Mouse (Mus musculus): Measurements from ENCODE around the gene Hyal3. TPM values are rescaled to one million over a fixed set of nuclear protein-coding genes. Genes with fewer than 3 reads are reported as not detected.
A peak's percentile ranks its signal among the peaks of the same experiment; 100 is the strongest.

The Hyal3 gene
- total and polyA plus RNA-seq, 3 experiments: 2.3 to 6.8 TPM; not detected in 1

DNA sequence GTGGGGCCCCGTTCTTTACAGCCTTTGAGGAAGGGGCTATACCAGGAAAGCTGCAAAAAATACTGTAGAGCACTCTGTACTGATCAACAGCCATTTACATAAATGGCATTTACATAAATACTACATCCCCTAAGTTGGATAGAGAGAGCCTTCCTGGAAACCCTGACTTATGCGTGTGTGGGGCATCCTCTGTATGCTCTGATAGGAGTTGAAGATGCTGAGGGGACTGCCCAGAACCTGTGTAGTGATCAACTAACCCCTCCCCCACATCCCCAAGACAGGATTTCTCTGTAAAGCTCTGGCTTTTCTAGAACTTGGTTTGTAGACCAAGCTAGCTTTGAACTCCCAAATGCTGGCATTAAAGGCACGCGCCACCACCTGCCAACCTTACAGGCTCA is 28.8 kb downstream of the Hyal3 start:
- Histone ChIP-seq H3K9me3 (replicated peaks; ENCODE audit: insufficient read depth, low read length) (no peaks in the 10 kb centered on the region), H3K79me2 (ENCODE audit: control insufficient read depth, insufficient read depth, low read length, poor library complexity) (peaks cover 2% of the 10 kb centered on the region; the same call in 1 of the 2 replicates), H3K4me3 (ENCODE audit: control insufficient read depth in 1 of 2, insufficient read depth in 1 of 2, low read depth in 2 of 2, low read length in 2 of 2) (no peak overlapping the region), H3K27ac (ENCODE audit: control insufficient read depth, low read depth, low read length) (no peak overlapping the region), H3K9ac (ENCODE audit: control insufficient read depth, low read depth, low read length, poor library complexity, severe bottlenecking) (no peak overlapping the region), H3K4me1 (ENCODE audit: control insufficient read depth in 1 of 2, insufficient read depth in 2 of 2, low read length in 2 of 2) (peaks cover 3 to 23% of the 10 kb centered on the region in 2 experiments; a peak in 3 of 4 replicates), H3K27me3 (ENCODE audit: control insufficient read depth in 1 of 2, insufficient read depth in 2 of 2, low read length in 2 of 2) (no peaks in the 10 kb centered on the region), H3K36me3 (ENCODE audit: control insufficient read depth in 1 of 2, insufficient read depth in 2 of 2, low read length in 2 of 2) (peaks cover 0 to 11% of the 10 kb centered on the region in 2 experiments; a peak in 2 of 4 replicates)
- TF ChIP-seq HCFC1 (IDR thresholded peaks at IDR 0.05; ENCODE audit: low read depth, low read length) (no peak), USF1 (IDR thresholded peaks at IDR 0.05; ENCODE audit: low read depth, low read length) (no peak), E2F4 (IDR thresholded peaks at IDR 0.05; ENCODE audit: borderline replicate concordance, low read depth, low read length) (no peak), MAZ (IDR thresholded peaks at IDR 0.05; ENCODE audit: low read depth, low read length) (no peak), UBTF (IDR thresholded peaks at IDR 0.05; ENCODE audit: borderline replicate concordance, insufficient read depth, low read depth, low read length) (no peak), TAL1 (IDR thresholded peaks at IDR 0.05; ENCODE audit: low read length) (no peak), MAX (IDR thresholded peaks at IDR 0.05; ENCODE audit: low read length) (no peak), MYC (IDR thresholded peaks at IDR 0.05; ENCODE audit: low read depth, low read length) (no peak), TCF12 (IDR thresholded peaks at IDR 0.05; ENCODE audit: low read depth, low read length) (no peak), ZNF384 (IDR thresholded peaks at IDR 0.05; ENCODE audit: low read depth, low read length) (no peak), CHD2 (IDR thresholded peaks at IDR 0.05; ENCODE audit: low read length) (no peak), BHLHE40 (IDR thresholded peaks at IDR 0.05; ENCODE audit: borderline replicate concordance, low read depth, low read length) (no peak), SIN3A (IDR thresholded peaks at IDR 0.05; ENCODE audit: low read length) (no peak), CTCF (IDR thresholded peaks at IDR 0.05 in 2 of 3, conservative IDR thresholded peaks at IDR 0.05 in 1 of 3; ENCODE audit: control insufficient read depth in 1 of 3, insufficient read depth in 1 of 3, low read depth in 2 of 3, low read length in 3 of 3, poor library complexity in 1 of 3, severe bottlenecking in 1 of 3) (no peak), ZC3H11A (IDR thresholded peaks at IDR 0.05; ENCODE audit: low read depth, low read length) (no peak), JUND (IDR thresholded peaks at IDR 0.05; ENCODE audit: low read depth, low read length) (no peak)
- no peak for DNase-seq (ENCODE audit: low read depth, low spot score)

DNA sequence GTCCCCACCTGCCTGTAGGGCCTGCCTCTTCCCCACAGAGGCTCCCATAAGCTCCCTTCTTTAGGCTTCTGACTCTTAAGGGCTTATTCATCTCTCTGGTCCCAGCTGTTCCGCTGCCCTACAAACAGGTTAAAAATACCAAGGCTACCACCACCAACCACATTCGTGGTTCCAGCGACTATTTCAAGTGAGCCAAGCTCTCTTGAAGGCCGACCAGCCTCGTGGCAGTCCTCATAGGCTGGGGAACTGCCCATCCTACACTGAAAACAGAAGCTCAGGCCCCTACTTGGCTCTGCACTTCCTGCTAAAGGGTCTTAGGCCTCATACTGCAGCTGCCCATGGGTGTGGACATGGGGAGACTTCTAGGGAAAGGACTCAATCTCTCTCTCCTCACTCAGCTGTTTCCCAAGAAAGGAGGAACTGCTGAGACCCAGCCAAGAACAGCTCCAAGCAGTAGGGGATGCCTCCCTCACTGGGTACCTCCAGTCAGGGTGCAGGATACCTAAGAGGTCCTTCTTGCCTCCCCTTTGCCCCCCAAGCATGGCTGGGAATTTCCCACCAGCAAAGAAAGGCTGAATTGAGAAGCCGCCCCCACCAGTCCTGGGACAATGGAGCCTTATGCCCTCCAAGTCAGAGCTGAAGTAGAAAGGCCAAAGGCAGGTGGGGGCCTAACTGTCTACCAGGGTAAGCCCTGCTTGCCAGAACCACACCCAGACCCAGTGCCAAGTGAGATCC is 31.0 kb downstream of the Hyal3 start:
- no peak for TF ChIP-seq SMC3 (IDR thresholded peaks at IDR 0.05; ENCODE audit: low read depth, low read length)
- no peak for TF ChIP-seq MXI1 (IDR thresholded peaks at IDR 0.05; ENCODE audit: low read depth, low read length)
- 0 out of 2 replicates have a peak, but pooled peaks have one; percentile 1 for TF ChIP-seq UBTF (IDR thresholded peaks at IDR 0.05; ENCODE audit: borderline replicate concordance, insufficient read depth, low read depth, low read length)
- no peak for TF ChIP-seq ETS1 (IDR thresholded peaks at IDR 0.05; ENCODE audit: low read depth, low read length)
- no peak for TF ChIP-seq SIN3A (IDR thresholded peaks at IDR 0.05; ENCODE audit: low read length)
- Histone ChIP-seq H3K36me3 (ENCODE audit: control insufficient read depth in 1 of 2, insufficient read depth in 2 of 2, low read length in 2 of 2) (peaks cover 0 to 11% of the 10 kb centered on the region in 2 experiments; a peak in 3 of 4 replicates), H3K4me3 (ENCODE audit: control insufficient read depth in 1 of 2, insufficient read depth in 1 of 2, low read depth in 2 of 2, low read length in 2 of 2) (peak overlapping the region; percentile 65 to 85), H3K27me3 (ENCODE audit: control insufficient read depth in 1 of 2, insufficient read depth in 2 of 2, low read length in 2 of 2) (no peaks in the 10 kb centered on the region), H3K4me1 (ENCODE audit: control insufficient read depth in 1 of 2, insufficient read depth in 2 of 2, low read length in 2 of 2) (peaks cover 3 to 23% of the 10 kb centered on the region in 2 experiments; a peak in 3 of 4 replicates), H3K9me3 (replicated peaks; ENCODE audit: insufficient read depth, low read length) (no peaks in the 10 kb centered on the region), H3K9ac (ENCODE audit: control insufficient read depth, low read depth, low read length, poor library complexity, severe bottlenecking) (peak overlapping the region; percentile 84), H3K79me2 (ENCODE audit: control insufficient read depth, insufficient read depth, low read length, poor library complexity) (peaks cover 2% of the 10 kb centered on the region; the same call in 1 of the 2 replicates), H3K27ac (ENCODE audit: control insufficient read depth, low read depth, low read length) (no peak overlapping the region)
- DNase-seq (ENCODE audit: low read depth, low spot score): peak; percentile 34
